8 mouse cellular contexts compared by ENCODE assay signal in the genomic region with DNA sequence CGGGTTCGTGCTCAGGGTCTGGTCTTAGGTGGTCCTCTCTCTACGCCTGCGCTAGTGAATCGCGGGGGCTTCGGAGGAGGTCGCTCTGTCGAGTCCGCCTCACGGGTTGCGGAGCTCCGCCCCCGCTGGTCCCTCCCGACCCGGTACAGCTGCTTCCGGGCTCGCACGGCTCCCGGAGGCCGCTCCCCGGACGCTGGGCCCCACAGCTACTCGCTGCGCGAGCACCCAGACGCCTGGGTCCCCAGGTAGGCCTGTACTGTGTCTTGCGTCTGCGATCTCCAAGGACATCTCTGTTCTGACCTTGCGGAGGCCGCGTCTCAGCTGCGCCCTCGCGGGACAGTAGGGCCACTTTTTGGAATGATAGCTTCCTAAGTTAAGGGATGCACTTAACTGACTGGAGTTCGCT. TPM values are rescaled to one million over a fixed set of nuclear protein-coding genes. Genes with fewer than 3 reads are reported as not detected.
A peak's percentile ranks its signal among the peaks of the same experiment; 100 is the strongest.
DNase-seq lines count a peak whose midpoint lies in the region; ATAC-seq and TF ChIP-seq lines count a peak whose summit lies in the region.

A gene (plus strand): TSS at position 168 of the 406 bp plus-strand sequence.

- H3K36me3 ChIP-seq in intestine, postnatal 0 days (ENCODE audit: control insufficient read depth, insufficient read depth) = peaks cover 26% of the 10 kb centered on the region; the same call in 1 of the 2 replicates
- H3K36me3 ChIP-seq in limb, embryonic 12.5 days = peaks cover 45% of the 10 kb centered on the region
- peaks cover 39% of the 10 kb centered on the region for H3K36me3 ChIP-seq in midbrain, embryonic 13.5 days

- H3K9ac ChIP-seq in intestine, postnatal 0 days (ENCODE audit: low read depth, low read length) = peak within 1 kb of the TSS; percentile 78
- H3K9ac ChIP-seq in limb, embryonic 12.5 days (replicated peaks) = peak within 1 kb of the TSS; percentile 82
- H3K9ac ChIP-seq in midbrain, embryonic 13.5 days (replicated peaks) = peak within 1 kb of the TSS; percentile 90

- H3K4me2 ChIP-seq in intestine, postnatal 0 days (replicated peaks; ENCODE audit: low read depth) = peak within 1 kb of the TSS; percentile 84
- peak within 1 kb of the TSS; percentile 82 for H3K4me2 ChIP-seq in limb, embryonic 12.5 days
- H3K4me2 ChIP-seq in midbrain, embryonic 13.5 days (replicated peaks) = peak within 1 kb of the TSS; percentile 85

- peaks cover 6% of the 10 kb centered on the region; the same call in 1 of the 2 replicates for H3K4me1 ChIP-seq in intestine, postnatal 0 days (replicated peaks; ENCODE audit: control insufficient read depth, insufficient read depth, low read length)
- peaks cover 33% of the 10 kb centered on the region for H3K4me1 ChIP-seq in limb, embryonic 12.5 days (replicated peaks)
- H3K4me1 ChIP-seq in midbrain, embryonic 13.5 days (replicated peaks) = peaks cover 40% of the 10 kb centered on the region

- H3K27me3 ChIP-seq in intestine, postnatal 0 days (replicated peaks; ENCODE audit: control insufficient read depth, insufficient read depth, low read length) = no peaks in the 10 kb centered on the region
- H3K27me3 ChIP-seq in limb, embryonic 12.5 days = no peaks in the 10 kb centered on the region
- no peaks in the 10 kb centered on the region for H3K27me3 ChIP-seq in midbrain, embryonic 13.5 days

- no peaks in the 10 kb centered on the region for H3K9me3 ChIP-seq in intestine, postnatal 0 days (ENCODE audit: control insufficient read depth)
- H3K9me3 ChIP-seq in limb, embryonic 12.5 days = no peaks in the 10 kb centered on the region
- H3K9me3 ChIP-seq in midbrain, embryonic 13.5 days = no peaks in the 10 kb centered on the region

- peak within 1 kb of the TSS; percentile 91 for H3K27ac ChIP-seq in intestine, postnatal 0 days (ENCODE audit: low read depth, low read length)
- H3K27ac ChIP-seq in limb, embryonic 12.5 days = peak within 1 kb of the TSS; percentile 85
- peak within 1 kb of the TSS; percentile 74 for H3K27ac ChIP-seq in midbrain, embryonic 13.5 days

- WGBS in intestine, postnatal 0 days = under 1% methylated on average over 36 of the region's 36 CpGs
- under 1% methylated on average over 36 of the region's 36 CpGs for WGBS in limb, embryonic 12.5 days
- under 1% methylated on average over 36 of the region's 36 CpGs for WGBS in midbrain, embryonic 13.5 days

- peak; percentile 20 for TF ChIP-seq CTCF in intestine, postnatal 0 days (IDR thresholded peaks at IDR 0.05; ENCODE audit: low read depth)

- peak; percentile 73 for DNase-seq in cerebellum, adult 11-12 months
- DNase-seq in embryo, embryonic 11.5 days (ENCODE audit: low read depth, low spot score) = peak; percentile 45
- DNase-seq in spleen, adult 12 weeks (ENCODE audit: low spot score) = peak; percentile 61

- ATAC-seq in cerebellum, adult (ENCODE audit: insufficient number of reproducible peaks, low FRiP score, low TSS enrichment) = no peak; the same call in 1 of the 2 replicates
- ATAC-seq in granulocyte monocyte progenitor cell, adult 5-6 weeks (replicated peaks; ENCODE audit: poor library complexity, severe bottlenecking) = peak; percentile 37
- peak; percentile 59 for ATAC-seq in intestine, postnatal 0 days
- ATAC-seq in limb, embryonic 12.5 days (ENCODE audit: insufficient number of reproducible peaks, insufficient read depth, low FRiP score, low TSS enrichment, low read depth) = peak; percentile 21; the same call in 1 of the 2 replicates
- ATAC-seq in midbrain, embryonic 13.5 days = peak; percentile 25; the same call in 1 of the 2 replicates

- peak within 1 kb of the TSS; percentile 60 for H3K4me3 ChIP-seq in intestine, postnatal 0 days (ENCODE audit: low read depth, low read length)
- H3K4me3 ChIP-seq in limb, embryonic 12.5 days (replicated peaks) = peak within 1 kb of the TSS; percentile 70
- peak within 1 kb of the TSS; percentile 68 for H3K4me3 ChIP-seq in midbrain, embryonic 13.5 days (replicated peaks)

RNA-seq across cellular contexts. Expression of the gene that starts here (rescaled TPM):
- 16.3 and 18.4 TPM in 2 replicates for total RNA-seq in granulocyte monocyte progenitor cell, adult 5-6 weeks (2014; fragmentation: Nextera tagmentation)
- 7.9 and 10.7 TPM in 2 replicates for total RNA-seq in granulocyte monocyte progenitor cell, adult 5-6 weeks (2017)
- 26.3 and 29.7 TPM in 2 replicates for polyA plus RNA-seq in intestine, postnatal 0 days (2015; fragmentation: Nextera tagmentation; extraction: Ambion mirVana)
- 7.1 and 10.1 TPM in 2 replicates for polyA plus RNA-seq in limb, embryonic 12.5 days (2016; fragmentation: Nextera tagmentation; extraction: Ambion mirVana)
- polyA plus RNA-seq in midbrain, embryonic 13.5 days (2015; fragmentation: Nextera tagmentation; extraction: Ambion mirVana) = 9.2 and 9.4 TPM in 2 replicates
